Mouse (Mus musculus): Measurements from ENCODE around the gene Kctd11. TPM values are rescaled to one million over a fixed set of nuclear protein-coding genes. Genes with fewer than 3 reads are reported as not detected.

The Kctd11 gene
- polyA plus RNA-seq, 1 experiment = 19.1 TPM

DNA sequence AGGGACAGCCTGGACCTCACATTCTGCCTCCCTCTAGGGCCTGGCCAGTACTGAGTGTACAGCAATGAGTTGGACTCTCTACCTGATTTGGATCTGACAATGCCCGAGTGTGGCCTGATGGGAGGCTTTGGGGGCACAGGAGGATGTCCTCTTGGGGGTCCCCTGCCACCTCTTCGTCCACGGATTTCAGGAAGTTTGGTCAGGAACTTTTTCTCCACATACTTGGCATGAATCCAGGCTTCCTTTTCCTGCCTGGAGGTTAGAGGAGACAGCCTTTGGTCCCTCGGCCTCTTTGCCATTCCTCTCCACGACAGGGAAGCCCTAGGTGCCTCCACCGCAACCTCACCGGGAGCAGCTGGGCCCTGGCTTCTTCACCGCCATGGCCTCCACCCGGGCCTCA, 3.0 kb upstream of the Kctd11 start:
- Histone ChIP-seq H3K4me3 (replicated peaks; ENCODE audit: extremely low read depth, low read depth, low read length) (no peak overlapping the region), H3K4me1 (ENCODE audit: control insufficient read depth, insufficient read depth, low read length) (peaks cover 6% of the 10 kb centered on the region; the same call in 1 of the 2 replicates)
- WGBS = 45% methylated on average over 9 of the region's 9 CpGs
- TF ChIP-seq POLR2A (IDR thresholded peaks at IDR 0.05; ENCODE audit: borderline replicate concordance, extremely low read depth, low read depth, low read length) (no peak), CTCF (IDR thresholded peaks at IDR 0.05; ENCODE audit: insufficient read depth, low read length) (no peak)
- no peak for DNase-seq

DNA sequence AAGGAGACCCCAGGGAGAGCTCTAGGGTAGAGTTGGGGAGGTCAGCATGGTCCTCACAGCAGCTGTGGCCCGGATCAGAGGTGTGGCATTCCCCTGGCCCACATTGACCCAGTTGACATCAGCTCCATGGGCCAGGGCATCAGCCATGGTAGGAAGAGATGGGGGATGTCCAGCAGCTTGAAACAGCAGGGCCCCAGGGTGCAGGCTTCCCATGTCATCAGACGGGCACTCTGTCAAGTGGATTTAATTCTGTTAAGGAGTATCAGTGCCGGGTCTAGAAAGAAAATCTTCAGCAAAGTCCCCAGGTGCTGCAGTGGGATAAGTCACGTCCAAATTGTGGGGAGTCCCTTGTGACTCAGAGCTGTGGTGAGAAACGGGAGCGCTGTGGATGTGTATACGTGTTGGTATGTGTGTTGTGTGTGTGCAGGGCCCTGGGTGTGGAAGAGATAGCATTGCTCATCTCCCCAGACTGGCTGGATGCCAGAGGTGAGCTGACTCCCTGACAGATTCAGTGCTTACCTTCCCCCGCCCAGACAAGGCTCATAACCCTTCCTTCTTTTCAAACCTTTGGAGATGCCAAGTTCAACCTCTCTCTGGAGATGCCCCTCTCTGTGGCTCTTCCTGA, 2.4 kb upstream of the Kctd11 start:
- no peak for TF ChIP-seq CTCF (IDR thresholded peaks at IDR 0.05; ENCODE audit: insufficient read depth, low read length)
- TF ChIP-seq POLR2A (IDR thresholded peaks at IDR 0.05; ENCODE audit: borderline replicate concordance, extremely low read depth, low read depth, low read length) = no peak
- 90% methylated on average over 8 of the region's 8 CpGs for WGBS
- Histone ChIP-seq H3K4me3 (replicated peaks; ENCODE audit: extremely low read depth, low read depth, low read length) (no peak overlapping the region), H3K4me1 (ENCODE audit: control insufficient read depth, insufficient read depth, low read length) (peaks cover 10% of the 10 kb centered on the region)
- DNase-seq = no peak

DNA sequence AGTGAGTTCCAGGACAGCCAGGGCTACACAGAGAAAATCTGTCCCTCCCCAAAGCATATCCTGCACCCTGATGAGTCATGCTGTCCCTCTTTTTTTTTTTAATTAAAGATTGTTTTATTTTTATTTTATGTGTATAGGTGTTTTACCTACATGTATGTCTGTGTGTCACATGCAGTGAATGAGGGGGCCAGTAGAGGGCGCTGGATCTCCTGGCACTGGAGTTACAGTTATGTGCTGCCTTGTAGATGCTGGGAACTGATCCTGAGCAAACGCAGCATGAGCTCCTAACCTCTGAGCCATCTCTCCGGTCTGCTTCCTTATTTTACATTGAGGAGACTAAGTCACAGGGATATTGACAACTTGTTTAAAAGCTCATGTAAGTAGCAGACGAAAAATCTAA, 1.9 kb upstream of the Kctd11 start:
- no peak for DNase-seq
- peaks cover 13% of the 10 kb centered on the region for H3K4me1 ChIP-seq (ENCODE audit: control insufficient read depth, insufficient read depth, low read length)
- H3K4me3 ChIP-seq (replicated peaks; ENCODE audit: extremely low read depth, low read depth, low read length) = no peak overlapping the region
- 72% methylated on average over 4 of the region's 4 CpGs for WGBS
- no peak for TF ChIP-seq POLR2A (IDR thresholded peaks at IDR 0.05; ENCODE audit: borderline replicate concordance, extremely low read depth, low read depth, low read length)
- peak; percentile 49 for TF ChIP-seq CTCF (IDR thresholded peaks at IDR 0.05; ENCODE audit: insufficient read depth, low read length)

DNA sequence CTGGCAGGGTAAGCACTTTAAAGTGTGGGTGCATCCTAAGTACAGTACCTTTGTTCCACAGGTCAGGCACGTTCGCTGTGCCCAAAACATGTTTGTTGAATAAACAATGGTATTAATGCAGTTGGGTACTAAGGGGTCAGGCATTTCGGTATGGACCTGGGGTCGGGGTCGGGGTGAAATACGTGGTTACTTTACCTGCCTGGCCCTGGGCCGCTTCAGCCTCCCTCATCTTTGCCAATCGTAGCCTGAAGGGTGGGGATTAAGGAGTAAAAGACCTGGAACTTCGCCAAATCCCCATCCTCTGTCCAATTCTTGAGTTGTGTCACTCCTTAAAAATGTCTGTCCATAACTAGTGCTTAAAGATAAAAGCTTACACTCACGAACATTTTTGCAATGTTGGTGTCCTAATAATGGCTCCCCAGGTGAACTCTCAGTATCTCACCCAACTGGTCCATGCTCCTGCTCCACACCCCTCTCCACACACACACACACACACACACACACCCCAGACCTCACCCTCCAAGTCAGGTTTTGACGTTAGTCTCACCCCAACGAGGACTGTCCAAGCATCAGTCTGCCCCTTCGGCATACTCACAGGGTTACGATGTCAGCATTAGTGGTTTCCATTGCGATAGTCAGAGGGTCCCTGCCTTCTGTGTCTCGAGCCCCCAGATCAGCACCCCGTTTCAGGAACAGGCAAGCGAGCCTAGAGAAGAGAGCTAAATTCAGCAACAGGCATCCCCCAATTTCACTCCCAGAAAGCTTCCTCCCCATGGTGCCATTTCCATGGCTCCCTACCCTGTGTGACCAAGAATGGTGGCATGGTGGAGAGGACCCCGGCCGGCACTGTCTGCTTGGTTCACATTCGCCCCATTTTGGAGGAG, 823 bp upstream of the Kctd11 start:
- TF ChIP-seq CTCF (IDR thresholded peaks at IDR 0.05; ENCODE audit: insufficient read depth, low read length) (no peak), POLR2A (IDR thresholded peaks at IDR 0.05; ENCODE audit: borderline replicate concordance, extremely low read depth, low read depth, low read length) (no peak)
- WGBS = 59% methylated on average over 21 of the region's 21 CpGs
- DNase-seq = no peak
- Histone ChIP-seq H3K4me3 (replicated peaks; ENCODE audit: extremely low read depth, low read depth, low read length) (peak overlapping the region; percentile 97), H3K4me1 (ENCODE audit: control insufficient read depth, insufficient read depth, low read length) (peaks cover 13% of the 10 kb centered on the region)

DNA sequence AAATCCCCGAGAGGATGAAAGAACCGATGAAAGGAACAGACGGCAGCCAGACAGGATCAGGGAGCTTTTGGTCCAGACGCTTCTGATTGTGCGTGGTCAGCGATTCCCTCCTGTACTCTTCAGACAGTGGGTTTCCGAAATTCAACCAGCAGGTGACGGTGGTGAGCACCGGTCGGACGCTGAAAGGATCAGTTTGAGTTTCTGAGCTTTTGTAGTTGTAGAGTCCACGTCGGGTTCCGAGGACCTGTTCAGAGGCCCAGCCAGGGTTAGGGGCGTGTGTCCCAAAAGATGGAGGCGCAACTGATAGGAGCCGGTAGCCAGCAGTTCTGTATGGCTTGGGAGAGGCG, 727 bp downstream of the Kctd11 start:
- WGBS = under 1% methylated on average over 18 of the region's 18 CpGs
- peak; percentile 86 for TF ChIP-seq CTCF (IDR thresholded peaks at IDR 0.05; ENCODE audit: insufficient read depth, low read length)
- no peak for TF ChIP-seq POLR2A (IDR thresholded peaks at IDR 0.05; ENCODE audit: borderline replicate concordance, extremely low read depth, low read depth, low read length)
- DNase-seq = no peak
- H3K4me3 ChIP-seq (replicated peaks; ENCODE audit: extremely low read depth, low read depth, low read length) = peak overlapping the region; percentile 97
- H3K4me1 ChIP-seq (ENCODE audit: control insufficient read depth, insufficient read depth, low read length) = peaks cover 17% of the 10 kb centered on the region

DNA sequence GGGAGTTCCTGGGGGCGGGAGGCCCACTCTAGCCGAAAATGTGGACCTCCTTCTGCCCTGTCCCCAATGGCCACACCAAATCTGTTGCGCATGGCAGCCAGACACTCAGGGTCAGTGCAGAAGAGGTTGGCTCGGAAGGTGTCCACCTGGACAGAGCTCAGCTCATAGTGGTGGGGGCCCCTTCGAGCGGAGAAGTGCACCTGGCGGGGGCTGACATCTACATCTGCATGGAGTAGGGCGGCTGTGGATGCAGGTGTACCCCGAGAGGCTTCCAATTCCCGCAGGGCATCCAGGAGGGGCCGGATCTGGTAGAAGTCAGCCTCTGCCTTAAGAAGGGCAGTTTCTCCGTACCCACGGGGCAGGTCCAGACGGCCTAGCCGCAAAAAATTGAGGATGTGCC, 1.5 kb downstream of the Kctd11 start:
- WGBS = 47% methylated on average over 15 of the region's 15 CpGs
- TF ChIP-seq CTCF (IDR thresholded peaks at IDR 0.05; ENCODE audit: insufficient read depth, low read length) = no peak
- no peak for TF ChIP-seq POLR2A (IDR thresholded peaks at IDR 0.05; ENCODE audit: borderline replicate concordance, extremely low read depth, low read depth, low read length)
- peak; percentile 45 for DNase-seq
- H3K4me3 ChIP-seq (replicated peaks; ENCODE audit: extremely low read depth, low read depth, low read length) = peak overlapping the region; percentile 97
- H3K4me1 ChIP-seq (ENCODE audit: control insufficient read depth, insufficient read depth, low read length) = peaks cover 17% of the 10 kb centered on the region

DNA sequence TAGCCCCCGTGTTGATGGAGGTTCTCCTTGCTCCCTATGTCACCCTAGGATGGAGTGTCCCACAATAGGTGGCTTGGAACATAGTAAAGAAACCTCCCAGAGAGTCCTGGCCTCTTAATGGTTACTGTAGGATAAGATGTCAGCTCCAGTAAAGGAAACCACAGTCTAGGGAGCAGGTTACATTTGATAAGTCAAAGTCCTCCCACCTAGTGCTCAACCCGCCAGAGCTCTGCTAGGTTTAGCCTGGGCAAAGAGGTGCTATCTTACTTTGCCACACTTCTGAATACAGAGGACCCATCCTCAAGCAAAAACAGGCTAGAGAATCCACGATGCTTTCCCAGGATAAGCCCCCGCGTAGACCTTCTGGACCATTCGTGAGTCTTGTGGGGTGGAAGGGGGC, 2.3 kb downstream of the Kctd11 start:
- WGBS = 79% methylated on average over 6 of the region's 6 CpGs
- TF ChIP-seq CTCF (IDR thresholded peaks at IDR 0.05; ENCODE audit: insufficient read depth, low read length) (no peak), POLR2A (IDR thresholded peaks at IDR 0.05; ENCODE audit: borderline replicate concordance, extremely low read depth, low read depth, low read length) (no peak)
- DNase-seq = no peak
- peaks cover 14% of the 10 kb centered on the region for H3K4me1 ChIP-seq (ENCODE audit: control insufficient read depth, insufficient read depth, low read length)
- peak overlapping the region; percentile 25 for H3K4me3 ChIP-seq (replicated peaks; ENCODE audit: extremely low read depth, low read depth, low read length)

DNA sequence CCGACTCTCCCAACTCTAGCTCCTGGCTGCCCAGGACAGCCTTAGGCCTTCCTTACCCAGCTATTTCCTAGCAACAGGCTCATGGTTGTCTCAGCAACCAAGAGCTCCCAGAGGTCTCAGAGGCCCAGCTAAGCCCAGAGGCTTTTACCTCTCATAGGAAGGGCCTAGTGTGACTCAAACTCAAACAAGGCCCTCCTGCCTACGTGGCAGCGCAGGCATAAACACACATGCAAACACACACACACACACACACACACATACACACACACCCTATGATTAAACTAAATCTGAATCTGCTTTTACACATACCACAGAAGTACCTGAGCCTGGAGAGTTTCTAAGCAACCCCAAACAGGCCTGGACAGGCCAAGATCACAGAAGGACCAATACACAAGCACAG, 2.8 kb downstream of the Kctd11 start:
- TF ChIP-seq POLR2A (IDR thresholded peaks at IDR 0.05; ENCODE audit: borderline replicate concordance, extremely low read depth, low read depth, low read length) (no peak), CTCF (IDR thresholded peaks at IDR 0.05; ENCODE audit: insufficient read depth, low read length) (no peak)
- DNase-seq = no peak
- Histone ChIP-seq H3K4me3 (replicated peaks; ENCODE audit: extremely low read depth, low read depth, low read length) (no peak overlapping the region), H3K4me1 (ENCODE audit: control insufficient read depth, insufficient read depth, low read length) (peaks cover 14% of the 10 kb centered on the region)
- WGBS = 53% methylated on average over 3 of the region's 3 CpGs

DNA sequence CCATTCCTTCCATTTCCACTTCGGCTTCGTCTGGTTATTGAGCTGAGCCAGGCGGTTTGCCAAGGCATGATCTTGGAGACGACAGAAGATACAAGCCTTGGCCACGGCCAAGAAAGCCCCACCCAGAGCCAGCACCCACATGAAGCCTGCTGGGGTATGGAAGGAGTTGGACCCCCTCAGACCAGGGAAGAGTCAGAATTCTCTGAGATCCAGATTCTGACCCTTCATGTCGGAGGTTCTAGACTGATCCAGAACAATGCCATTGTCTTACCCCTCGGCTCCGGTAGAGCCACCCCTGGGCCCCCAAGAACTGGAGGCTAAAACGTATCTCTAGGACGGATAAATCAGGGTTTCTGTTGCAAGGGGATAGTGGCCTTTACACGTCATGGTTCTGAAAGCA, 3.3 kb downstream of the Kctd11 start, which contains the start of gene Tmem95:
Tmem95 (minus strand) TSS at position 141 of the 400 bp plus-strand sequence.
- Histone ChIP-seq H3K4me3 (replicated peaks; ENCODE audit: extremely low read depth, low read depth, low read length) (peak within 1 kb of the TSS; percentile 11), H3K4me1 (ENCODE audit: control insufficient read depth, insufficient read depth, low read length) (peaks cover 14% of the 10 kb centered on the region)
- DNase-seq = no peak
- 67% methylated on average over 11 of the region's 11 CpGs for WGBS
- TF ChIP-seq POLR2A (IDR thresholded peaks at IDR 0.05; ENCODE audit: borderline replicate concordance, extremely low read depth, low read depth, low read length) (no peak), CTCF (IDR thresholded peaks at IDR 0.05; ENCODE audit: insufficient read depth, low read length) (no peak)
